Mouse (Mus musculus): ENCODE results near the gene Slc6a9. TPM values are rescaled to one million over a fixed set of nuclear protein-coding genes. Genes with fewer than 3 reads are reported as not detected.

Gene Slc6a9
- polyA plus RNA-seq, 2 experiments: 31.5 to 56.3 TPM

- Histone ChIP-seq H3K27ac (no peak overlapping the region), H3K27me3 (ENCODE audit: control insufficient read depth, insufficient read depth, low read length) (no peaks in the 10 kb centered on the region), H3K4me1 (replicated peaks; ENCODE audit: control insufficient read depth in 2 of 2, insufficient read depth in 2 of 2, low read length in 1 of 2) (peaks cover 10 to 14% of the 10 kb centered on the region in 2 experiments), H3K9me3 (ENCODE audit: control insufficient read depth, low read length) (no peaks in the 10 kb centered on the region), H3K9ac (replicated peaks) (no peak overlapping the region), H3K4me2 (ENCODE audit: low read depth) (no peak overlapping the region), H3K4me3 (ENCODE audit: insufficient read depth in 1 of 2, low read depth in 2 of 2, low read length in 2 of 2) (no peak overlapping the region), H3K36me3 (replicated peaks; ENCODE audit: control insufficient read depth, insufficient read depth, low read depth) (peaks cover 14% of the 10 kb centered on the region)
- ATAC-seq (ENCODE audit: insufficient read depth): no peak
- 75% methylated on average over 15 of the region's 15 CpGs for WGBS (ENCODE audit: insufficient replicate concordance)
- DNase-seq (ENCODE audit: low read depth in 3 of 3, low spot score in 3 of 3): no peak
- TF ChIP-seq EP300 (IDR thresholded peaks at IDR 0.05; ENCODE audit: low read depth) (no peak), CTCF (IDR thresholded peaks at IDR 0.05; ENCODE audit: low read depth) (no peak)
Measured at GRCm38 (mm10) chr4:117889471-117889870, 55.2 kb downstream of the Slc6a9 start.

- ATAC-seq (ENCODE audit: insufficient read depth) (no peak), DNase-seq (ENCODE audit: low read depth in 3 of 3, low spot score in 3 of 3) (no peak)
- Histone ChIP-seq H3K27me3 (ENCODE audit: control insufficient read depth, insufficient read depth, low read length) (no peaks in the 10 kb centered on the region), H3K9ac (replicated peaks) (no peak overlapping the region), H3K27ac (no peak overlapping the region), H3K4me3 (ENCODE audit: insufficient read depth in 1 of 2, low read depth in 2 of 2, low read length in 2 of 2) (no peak overlapping the region), H3K9me3 (ENCODE audit: control insufficient read depth, low read length) (no peaks in the 10 kb centered on the region), H3K36me3 (replicated peaks; ENCODE audit: control insufficient read depth, insufficient read depth, low read depth) (peaks cover 8% of the 10 kb centered on the region), H3K4me1 (replicated peaks; ENCODE audit: control insufficient read depth in 2 of 2, insufficient read depth in 2 of 2, low read length in 1 of 2) (peaks cover 10 to 14% of the 10 kb centered on the region in 2 experiments), H3K4me2 (ENCODE audit: low read depth) (no peak overlapping the region)
- WGBS (ENCODE audit: insufficient replicate concordance): 76% methylated on average over 14 of the region's 14 CpGs
- TF ChIP-seq EP300 (IDR thresholded peaks at IDR 0.05; ENCODE audit: low read depth): no peak
- no peak for TF ChIP-seq CTCF (IDR thresholded peaks at IDR 0.05; ENCODE audit: low read depth)
Measured at GRCm38 (mm10) chr4:117890031-117890430, 55.7 kb downstream of the Slc6a9 start.

- Histone ChIP-seq H3K36me3 (replicated peaks; ENCODE audit: control insufficient read depth, insufficient read depth, low read depth) (peaks cover 1% of the 10 kb centered on the region), H3K9ac (replicated peaks) (no peak overlapping the region), H3K9me3 (ENCODE audit: control insufficient read depth, low read length) (no peaks in the 10 kb centered on the region), H3K4me3 (ENCODE audit: insufficient read depth in 1 of 2, low read depth in 2 of 2, low read length in 2 of 2) (peak overlapping the region; percentile 70 to 99), H3K4me2 (ENCODE audit: low read depth) (peak overlapping the region; percentile 75), H3K4me1 (replicated peaks; ENCODE audit: control insufficient read depth in 2 of 2, insufficient read depth in 2 of 2, low read length in 1 of 2) (peaks cover 10 to 14% of the 10 kb centered on the region in 2 experiments), H3K27me3 (ENCODE audit: control insufficient read depth, insufficient read depth, low read length) (no peaks in the 10 kb centered on the region), H3K27ac (no peak overlapping the region)
- 84% methylated on average over 8 of the region's 8 CpGs for whole genome bisulfite sequencing (ENCODE audit: insufficient replicate concordance)
- no peak for ATAC-seq (ENCODE audit: insufficient read depth)
- no peak for DNase-seq (ENCODE audit: low read depth in 3 of 3, low spot score in 3 of 3)
- TF ChIP-seq CTCF (IDR thresholded peaks at IDR 0.05; ENCODE audit: low read depth) (no peak), EP300 (IDR thresholded peaks at IDR 0.05; ENCODE audit: low read depth) (no peak)
Measured at GRCm38 (mm10) chr4:117890750-117891149, 56.4 kb downstream of the Slc6a9 start.

DNA sequence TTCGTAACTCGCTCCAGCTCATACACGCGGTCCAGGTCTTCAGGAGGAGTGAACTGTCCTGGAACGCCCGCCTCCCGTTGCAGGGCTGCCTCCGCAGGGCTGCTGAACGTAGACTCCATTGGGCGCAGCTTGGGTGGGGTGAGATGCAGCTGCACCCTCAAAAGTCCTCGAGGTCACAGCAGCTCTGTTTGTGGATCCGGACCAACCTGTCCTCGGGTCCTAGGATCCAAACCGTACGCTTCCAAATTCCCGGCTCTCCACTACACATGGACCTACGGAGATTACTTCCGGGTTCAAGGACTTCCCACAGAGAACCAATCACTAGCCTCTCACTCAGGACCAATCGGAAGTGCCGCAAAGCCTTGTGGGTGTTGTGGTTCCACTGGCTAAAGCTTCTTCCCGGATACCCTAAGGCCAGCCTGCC is 57.4 kb downstream of the Slc6a9 start, which contains the start of gene Dph2:
Dph2 (minus strand) TSS at position 295 of the 424 bp plus-strand sequence.
- Histone ChIP-seq H3K27me3 (ENCODE audit: control insufficient read depth, insufficient read depth, low read length) (no peaks in the 10 kb centered on the region), H3K4me1 (replicated peaks; ENCODE audit: control insufficient read depth in 2 of 2, insufficient read depth in 2 of 2, low read length in 1 of 2) (peaks cover 5 to 9% of the 10 kb centered on the region in 2 experiments; a peak in 1 of 4 replicates), H3K4me3 (ENCODE audit: insufficient read depth in 1 of 2, low read depth in 2 of 2, low read length in 2 of 2) (peak within 1 kb of the TSS; percentile 70 to 99), H3K36me3 (replicated peaks; ENCODE audit: control insufficient read depth, insufficient read depth, low read depth) (no peaks in the 10 kb centered on the region; the same call in none of the 2 replicates), H3K9ac (replicated peaks) (peak within 1 kb of the TSS; percentile 37), H3K4me2 (ENCODE audit: low read depth) (peak within 1 kb of the TSS; percentile 75), H3K9me3 (ENCODE audit: control insufficient read depth, low read length) (no peaks in the 10 kb centered on the region), H3K27ac (no peak within 1 kb of the TSS)
- DNase-seq (ENCODE audit: low read depth in 3 of 3, low spot score in 3 of 3): peak; percentile 81 to 85 (median 81)
- WGBS (ENCODE audit: insufficient replicate concordance): under 1% methylated on average over 21 of the region's 21 CpGs
- TF ChIP-seq EP300 (IDR thresholded peaks at IDR 0.05; ENCODE audit: low read depth): no peak
- no peak for TF ChIP-seq CTCF (IDR thresholded peaks at IDR 0.05; ENCODE audit: low read depth)
- ATAC-seq (ENCODE audit: insufficient read depth): peak; percentile 75

DNA sequence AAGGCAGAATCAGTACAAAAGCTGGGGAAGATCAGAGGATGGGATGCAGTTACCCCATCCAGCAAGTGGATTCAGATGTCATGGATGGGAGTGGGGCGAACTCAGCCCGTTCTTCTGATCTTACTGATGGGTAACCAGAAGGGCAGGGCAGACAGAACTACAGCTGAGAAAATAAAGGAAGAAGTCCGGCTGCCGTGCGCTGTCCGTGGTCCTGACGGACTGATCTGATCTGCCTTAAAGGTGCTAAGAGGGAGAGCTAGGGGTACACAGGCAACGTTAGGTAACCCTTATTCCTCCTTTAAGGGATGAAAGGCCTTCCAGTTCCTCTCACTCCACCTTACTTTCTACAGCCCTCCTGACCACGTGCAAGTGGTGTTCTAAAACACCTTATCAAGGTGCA is 59.1 kb downstream of the Slc6a9 start:
- Histone ChIP-seq H3K4me2 (ENCODE audit: low read depth) (no peak overlapping the region), H3K9ac (replicated peaks) (no peak overlapping the region), H3K36me3 (replicated peaks; ENCODE audit: control insufficient read depth, insufficient read depth, low read depth) (no peaks in the 10 kb centered on the region; the same call in none of the 2 replicates), H3K27ac (no peak overlapping the region), H3K4me3 (ENCODE audit: insufficient read depth in 1 of 2, low read depth in 2 of 2, low read length in 2 of 2) (no peak overlapping the region), H3K9me3 (ENCODE audit: control insufficient read depth, low read length) (no peaks in the 10 kb centered on the region), H3K4me1 (replicated peaks; ENCODE audit: control insufficient read depth in 2 of 2, insufficient read depth in 2 of 2, low read length in 1 of 2) (peaks cover 2 to 5% of the 10 kb centered on the region in 2 experiments; a peak in 1 of 4 replicates), H3K27me3 (ENCODE audit: control insufficient read depth, insufficient read depth, low read length) (no peaks in the 10 kb centered on the region)
- ATAC-seq (ENCODE audit: insufficient read depth) (no peak), DNase-seq (ENCODE audit: low read depth in 3 of 3, low spot score in 3 of 3) (no peak)
- WGBS (ENCODE audit: insufficient replicate concordance): 20% methylated on average over 9 of the region's 9 CpGs
- TF ChIP-seq CTCF (IDR thresholded peaks at IDR 0.05; ENCODE audit: low read depth) (no peak), EP300 (IDR thresholded peaks at IDR 0.05; ENCODE audit: low read depth) (no peak)
